Mouse (Mus musculus) midbrain, embryonic 12.5 days (tissue): ENCODE results near the gene Eif4g1. TPM values are rescaled to one million over a fixed set of nuclear protein-coding genes. Genes with fewer than 3 reads are reported as not detected.
"Not testable (repeated sequence)": the region's sequence is repeated elsewhere in the genome, so short reads cannot be mapped to it uniquely, and the experiment has no call there.

Experiments
- ATAC-seq: fragments of 200-750 bp; cut with Nextera tagmentation; 2 replicates; pipeline ENCODE4 v1.8.0; 2017; ENCODE audit warnings: low read depth, moderate TSS enrichment, moderate library complexity; ENCODE audit not compliant: low FRiP score
- H3K27ac ChIP-seq: fragments of 300-500 bp; sonication (generic); replicated peaks from 2 replicates; pipeline ENCODE4 v1.5.1; 2016; ENCODE audit warnings: mild to moderate bottlenecking
- H3K27me3 ChIP-seq: fragments of 300-500 bp; sonication (generic); 2 replicates; pipeline ENCODE4 v1.6.1; 2016; ENCODE audit warnings: mild to moderate bottlenecking
- H3K36me3 ChIP-seq: fragments of 300-500 bp; sonication (generic); 2 replicates; pipeline ENCODE4 v1.6.1; 2016
- H3K4me1 ChIP-seq: fragments of 300-500 bp; sonication (generic); 2 replicates; pipeline ENCODE4 v1.6.1; 2016
- H3K4me2 ChIP-seq: fragments of 300-500 bp; sonication (generic); replicated peaks from 2 replicates; pipeline ENCODE4 v1.6.1; 2016; ENCODE audit warnings: mild to moderate bottlenecking, moderate library complexity
- H3K4me3 ChIP-seq: fragments of 300-500 bp; sonication (generic); 2 replicates; pipeline ENCODE4 v1.5.1; 2016; ENCODE audit warnings: mild to moderate bottlenecking
- H3K9ac ChIP-seq: fragments of 300-500 bp; sonication (generic); replicated peaks from 2 replicates; pipeline ENCODE4 v1.6.1; 2016; ENCODE audit warnings: mild to moderate bottlenecking, moderate library complexity
- H3K9me3 ChIP-seq: fragments of 300-500 bp; sonication (generic); 2 replicates; pipeline ENCODE4 v1.6.1; 2016; ENCODE audit warnings: mild to moderate bottlenecking
- WGBS: fragments of 180-500 bp; shearing (Covaris S2); methylation state at CpG from one replicate; pipeline ENCODE4 v1.1.7; 2016; 5-methylcytosine and 5-hydroxymethylcytosine counted together
- polyA plus RNA-seq: library from polyadenylated mRNA; unstranded; fragments of >200 nt; fragmentation: Nextera tagmentation; extraction: Ambion mirVana; gene quantifications from 2 replicates; pipeline ENCODE4 v1.2.1, GENCODE M21; 2016

Eif4g1 gene
- polyA plus RNA-seq, result 191 and 210 TPM in 2 replicates

GRCm38 (mm10) chr16:20668013-20668412 is at the start of gene Eif4g1:
Gene Eif4g1 (plus strand): TSS chr16:20668313.
- peaks cover 16% of the 10 kb centered on the region for H3K36me3 ChIP-seq
- H3K27me3 ChIP-seq, H3K4me1 ChIP-seq, ATAC-seq, H3K4me3 ChIP-seq, H3K9me3 ChIP-seq, H3K9ac ChIP-seq, H3K4me2 ChIP-seq, H3K27ac ChIP-seq: not testable (repeated sequence)
- WGBS, result 95% methylated on average over 5 of the region's 6 CpGs

- ATAC-seq, result peak; percentile 50
- H3K4me1 ChIP-seq, result peaks cover 26% of the 10 kb centered on the region
- peak overlapping the region; percentile 90 for H3K27ac ChIP-seq
- peaks cover 22% of the 10 kb centered on the region for H3K27me3 ChIP-seq
- H3K4me2 ChIP-seq, result peak overlapping the region; percentile 94
- peaks cover 4% of the 10 kb centered on the region; the same call in 1 of the 2 replicates for H3K36me3 ChIP-seq
- peak overlapping the region; percentile 76 for H3K4me3 ChIP-seq
- no peaks in the 10 kb centered on the region for H3K9me3 ChIP-seq
- WGBS, result 2% methylated on average over 75 of the region's 83 CpGs
- peak overlapping the region; percentile 78 for H3K9ac ChIP-seq
These were observed 48.3 kb upstream of the Eif4g1 start for GRCm38 (mm10) chr16:20619541-20620398.

GRCm38 (mm10) chr16:20620399-20620735 is 47.7 kb upstream of the Eif4g1 start:
- Histone ChIP-seq H3K4me3 (peak overlapping the region; percentile 76), H3K4me1 (peaks cover 26% of the 10 kb centered on the region), H3K4me2 (peak overlapping the region; percentile 94), H3K27me3 (peaks cover 22% of the 10 kb centered on the region), H3K9me3 (no peaks in the 10 kb centered on the region), H3K9ac (peak overlapping the region; percentile 78), H3K36me3 (peaks cover 4% of the 10 kb centered on the region; the same call in 1 of the 2 replicates), H3K27ac (peak overlapping the region; percentile 90)
- no peak for ATAC-seq
- 1% methylated on average over 9 of the region's 9 CpGs for WGBS

GRCm38 (mm10) chr16:20620751-20621190 is 47.3 kb upstream of the Eif4g1 start:
- peaks cover 4% of the 10 kb centered on the region; the same call in 1 of the 2 replicates for H3K36me3 ChIP-seq
- H3K9ac ChIP-seq, result peak overlapping the region; percentile 78
- WGBS, result 0% methylated on average over 32 of the region's 32 CpGs
- no peaks in the 10 kb centered on the region for H3K9me3 ChIP-seq
- peak overlapping the region; percentile 76 for H3K4me3 ChIP-seq
- H3K4me2 ChIP-seq, result peak overlapping the region; percentile 94
- peaks cover 22% of the 10 kb centered on the region for H3K27me3 ChIP-seq
- H3K27ac ChIP-seq, result peak overlapping the region; percentile 90
- peak; percentile 24; the same call in 1 of the 2 replicates for ATAC-seq
- peaks cover 26% of the 10 kb centered on the region for H3K4me1 ChIP-seq

- Histone ChIP-seq H3K4me3 (peak within 1 kb of the TSS; percentile 76), H3K4me2 (peak within 1 kb of the TSS; percentile 94), H3K4me1 (peaks cover 26% of the 10 kb centered on the region), H3K9ac (peak within 1 kb of the TSS; percentile 78), H3K9me3 (no peaks in the 10 kb centered on the region), H3K36me3 (peaks cover 4% of the 10 kb centered on the region; the same call in 1 of the 2 replicates), H3K27ac (peak within 1 kb of the TSS; percentile 90), H3K27me3 (peaks cover 22% of the 10 kb centered on the region)
- ATAC-seq, result peak; percentile 74
- WGBS, result under 1% methylated on average over 69 of the region's 92 CpGs
These were observed 46.7 kb upstream of the Eif4g1 start, which contains the start of gene Camk2n2 for GRCm38 (mm10) chr16:20621191-20621990. Gene Camk2n2 (minus strand): TSS chr16:20621287.

- under 1% methylated on average over 37 of the region's 37 CpGs for WGBS
- peak overlapping the region; percentile 78 for H3K9ac ChIP-seq
- peak overlapping the region; percentile 90 for H3K27ac ChIP-seq
- H3K4me2 ChIP-seq, result peak overlapping the region; percentile 94
- peaks cover 4% of the 10 kb centered on the region; the same call in 1 of the 2 replicates for H3K36me3 ChIP-seq
- ATAC-seq, result peak; percentile 53
- peaks cover 22% of the 10 kb centered on the region for H3K27me3 ChIP-seq
- peak overlapping the region; percentile 76 for H3K4me3 ChIP-seq
- H3K9me3 ChIP-seq, result no peaks in the 10 kb centered on the region
- H3K4me1 ChIP-seq, result peaks cover 26% of the 10 kb centered on the region
These were observed 46.0 kb upstream of the Eif4g1 start for GRCm38 (mm10) chr16:20621991-20622685.

GRCm38 (mm10) chr16:20623211-20623610 is 44.9 kb upstream of the Eif4g1 start:
- ATAC-seq, result no peak

GRCm38 (mm10) chr16:20628871-20629391 is 39.2 kb upstream of the Eif4g1 start:
- Histone ChIP-seq H3K27me3 (peaks cover 20% of the 10 kb centered on the region), H3K9ac (no peak overlapping the region), H3K4me2 (peak overlapping the region; percentile 97), H3K36me3 (no peaks in the 10 kb centered on the region), H3K9me3 (no peaks in the 10 kb centered on the region), H3K27ac (no peak overlapping the region), H3K4me3 (no peak overlapping the region), H3K4me1 (0 out of 2 replicates have a peak, but pooled peaks cover 12% of the 10 kb centered on the region)
- no peak for ATAC-seq
- WGBS, result 61% methylated on average over 11 of the region's 11 CpGs

More at GRCm38 (mm10) chr16:20623211-20623610, 44.9 kb upstream of the Eif4g1 start:
- 0 out of 2 replicates have a peak overlapping the region, but pooled peaks have one; percentile 90 for H3K27ac ChIP-seq
- WGBS, result 56% methylated on average over 2 of the region's 2 CpGs
- H3K9ac ChIP-seq, result no peak overlapping the region
- H3K4me1 ChIP-seq, result peaks cover 26% of the 10 kb centered on the region
- H3K36me3 ChIP-seq, result no peaks in the 10 kb centered on the region
- H3K4me2 ChIP-seq, result no peak overlapping the region
- peaks cover 16% of the 10 kb centered on the region for H3K27me3 ChIP-seq
- no peaks in the 10 kb centered on the region for H3K9me3 ChIP-seq
- H3K4me3 ChIP-seq, result no peak overlapping the region

GRCm38 (mm10) chr16:20629731-20630634 is 38.1 kb upstream of the Eif4g1 start, which contains the start of gene Ece2:
Gene Ece2 (plus strand): TSS chr16:20629828.
- no peaks in the 10 kb centered on the region for H3K9me3 ChIP-seq
- H3K4me3 ChIP-seq, result peak within 1 kb of the TSS; percentile 63
- H3K9ac ChIP-seq, result peak within 1 kb of the TSS; percentile 78
- H3K27ac ChIP-seq, result no peak within 1 kb of the TSS
- peak; percentile 74 for ATAC-seq
- H3K27me3 ChIP-seq, result peaks cover 18% of the 10 kb centered on the region
- 0 out of 2 replicates have a peak, but pooled peaks cover 12% of the 10 kb centered on the region for H3K4me1 ChIP-seq
- H3K4me2 ChIP-seq, result peak within 1 kb of the TSS; percentile 97
- WGBS, result 9% methylated on average over 43 of the region's 54 CpGs
- H3K36me3 ChIP-seq, result peaks cover 6% of the 10 kb centered on the region; the same call in 1 of the 2 replicates

GRCm38 (mm10) chr16:20637410-20637809 is 30.7 kb upstream of the Eif4g1 start:
- Histone ChIP-seq H3K27me3 (no peaks in the 10 kb centered on the region), H3K9me3 (no peaks in the 10 kb centered on the region), H3K9ac (no peak overlapping the region), H3K4me1 (no peaks in the 10 kb centered on the region), H3K4me2 (no peak overlapping the region), H3K36me3 (peaks cover 6% of the 10 kb centered on the region; the same call in 1 of the 2 replicates), H3K4me3 (no peak overlapping the region), H3K27ac (no peak overlapping the region)
- WGBS, result 83% methylated on average over 8 of the region's 8 CpGs
- no peak for ATAC-seq
